Mouse (Mus musculus): ENCODE results near the gene Ovol2.

- no peak for TF ChIP-seq CTCF (IDR thresholded peaks at IDR 0.05; ENCODE audit: control insufficient read depth, insufficient read depth, low read length)
- no peak for TF ChIP-seq POLR2A (IDR thresholded peaks at IDR 0.05; ENCODE audit: borderline replicate concordance, control insufficient read depth, low read depth, low read length)
These were observed 49.8 kb upstream of the Ovol2 start for GRCm38 (mm10) chr2:144381741-144382140.

Data from bone marrow, adult 2 months (tissue).